Mouse (Mus musculus) CD4-positive, CD25-positive, alpha-beta regulatory T cell, adult 2 months (primary cell): ENCODE data around the gene Gm13128.
"Not testable (repeated sequence)": the region's sequence is repeated elsewhere in the genome, so short reads cannot be mapped to it uniquely, and the experiment has no call there.

Experiments
- DNase-seq: peaks from one replicate; pipeline ENCODE4 v3.0.0-alpha.2; 2012; ENCODE audit warnings: low read depth, low spot score

Gm13128 gene

DNA sequence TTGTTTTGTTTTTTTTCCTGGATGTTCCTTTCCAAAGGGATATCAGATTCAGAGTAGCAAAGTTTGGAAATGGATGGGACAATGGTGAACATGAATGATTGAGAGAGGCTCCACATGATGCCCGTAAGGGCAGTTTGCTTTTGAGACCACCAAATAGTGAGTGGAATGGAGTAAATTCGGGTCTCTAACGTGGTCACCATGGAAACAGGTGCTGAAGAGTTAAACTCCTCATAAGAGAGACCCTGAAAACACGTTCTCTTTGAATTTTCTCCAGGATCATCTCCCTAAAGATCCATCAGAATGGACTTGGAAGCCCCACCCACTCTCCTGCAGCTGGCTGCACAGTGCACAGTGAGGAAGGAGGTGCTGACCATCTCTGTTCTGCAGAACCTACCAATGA lies at the start of gene Gm13128:
Gene Gm13128 (plus strand): TSS at position 301 of the 400 bp plus-strand sequence.
- not testable (repeated sequence) for DNase-seq

DNA sequence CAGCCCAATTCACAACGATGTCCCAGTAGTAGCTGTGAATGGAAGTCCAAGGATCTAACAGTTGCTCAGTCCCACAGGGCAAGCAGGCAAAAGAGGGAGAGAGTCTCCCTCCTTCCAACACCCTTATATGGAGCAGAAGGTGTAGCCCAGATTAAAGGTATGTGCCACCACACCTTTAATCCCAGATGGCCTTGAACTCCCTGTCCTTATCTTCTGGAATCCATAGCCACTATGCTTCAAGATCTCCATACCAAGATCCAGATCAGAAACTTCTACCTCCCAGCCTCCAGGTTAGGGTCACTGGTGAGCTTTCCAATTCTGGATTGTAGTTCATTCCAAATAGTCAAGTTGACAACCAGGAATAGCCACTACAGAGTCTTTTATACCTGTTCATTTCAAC lies 49.7 kb upstream of the Gm13128 start, which contains the start of gene Pramel5:
Gene Pramel5 (minus strand): TSS at position 101 of the 400 bp plus-strand sequence.
- DNase-seq, result not testable (repeated sequence)

DNA sequence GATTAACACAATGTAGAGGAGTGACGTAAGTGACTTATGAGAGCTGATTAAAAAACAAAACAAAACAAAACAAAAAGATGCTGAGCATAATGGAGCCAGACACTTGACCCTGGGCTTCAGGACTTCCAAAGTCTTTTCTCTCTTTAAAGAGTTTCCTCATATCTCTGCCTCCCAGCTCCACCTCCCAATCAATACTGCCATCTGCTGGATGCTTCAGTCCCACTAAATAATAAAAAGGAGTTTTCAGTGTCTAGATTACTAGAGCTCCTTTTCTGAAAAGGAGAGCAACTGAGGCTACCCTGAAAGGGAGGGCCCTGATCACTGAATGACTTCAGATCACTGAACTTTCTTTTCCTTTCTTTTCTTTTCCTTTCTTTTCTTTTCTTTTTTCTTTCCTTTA lies 30.6 kb upstream of the Gm13128 start:
- DNase-seq, result not testable (repeated sequence)

DNA sequence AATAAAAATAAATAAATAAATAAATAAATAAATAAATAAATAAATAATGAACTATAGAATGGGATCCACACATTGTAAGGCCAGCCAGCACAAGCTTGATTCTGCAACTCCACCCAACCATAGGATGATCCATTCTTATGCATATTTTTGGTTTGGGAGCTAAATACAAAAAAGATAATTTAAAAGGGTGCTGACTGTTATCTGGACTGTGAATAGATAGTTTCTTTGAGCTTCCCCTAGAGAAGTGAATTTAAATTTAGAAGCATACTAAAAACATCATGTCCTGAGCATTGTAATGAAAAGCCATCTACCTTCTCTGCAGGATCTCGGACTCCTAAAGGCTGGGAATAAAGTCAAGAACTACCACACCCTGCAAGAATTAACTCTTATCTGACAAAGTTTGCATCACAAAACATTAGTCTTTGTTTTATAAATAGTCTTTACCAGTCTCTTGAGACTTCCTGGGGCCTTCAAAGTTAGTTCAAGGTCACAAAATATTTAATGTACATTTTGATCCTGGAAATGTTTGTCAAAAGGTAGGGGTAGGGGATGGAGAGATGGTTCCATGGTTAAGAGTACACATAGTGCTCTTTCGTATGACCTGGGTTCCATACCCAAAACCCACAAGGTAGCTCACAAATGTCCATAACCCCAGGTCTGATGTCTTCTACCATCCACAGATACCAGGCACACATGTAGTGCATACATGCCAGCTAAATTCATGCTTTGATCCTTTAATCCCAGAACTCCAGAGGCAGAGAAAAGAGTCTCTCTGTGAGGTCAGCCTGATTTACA lies 17.2 kb upstream of the Gm13128 start:
- DNase-seq, result not testable (repeated sequence)

DNA sequence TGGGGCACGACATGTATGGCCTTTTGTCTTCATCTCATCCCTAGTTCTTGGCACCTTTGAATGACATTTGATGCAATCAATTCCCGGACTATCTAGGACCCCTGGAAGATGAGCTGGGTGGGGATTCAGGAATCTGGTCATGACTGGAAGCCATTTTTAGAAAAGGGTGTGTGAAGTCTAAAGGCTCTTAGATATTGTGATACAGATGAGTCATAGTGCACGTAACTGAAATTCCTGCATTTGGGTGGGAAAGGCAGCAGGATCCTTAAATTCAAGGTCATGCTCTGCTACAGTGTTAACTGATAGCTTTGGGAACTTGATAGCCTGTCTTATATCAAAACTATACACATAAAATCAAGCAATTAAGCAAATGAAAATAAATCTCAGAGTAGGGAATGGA lies 5.8 kb downstream of the Gm13128 start:
- not testable (repeated sequence) for DNase-seq

DNA sequence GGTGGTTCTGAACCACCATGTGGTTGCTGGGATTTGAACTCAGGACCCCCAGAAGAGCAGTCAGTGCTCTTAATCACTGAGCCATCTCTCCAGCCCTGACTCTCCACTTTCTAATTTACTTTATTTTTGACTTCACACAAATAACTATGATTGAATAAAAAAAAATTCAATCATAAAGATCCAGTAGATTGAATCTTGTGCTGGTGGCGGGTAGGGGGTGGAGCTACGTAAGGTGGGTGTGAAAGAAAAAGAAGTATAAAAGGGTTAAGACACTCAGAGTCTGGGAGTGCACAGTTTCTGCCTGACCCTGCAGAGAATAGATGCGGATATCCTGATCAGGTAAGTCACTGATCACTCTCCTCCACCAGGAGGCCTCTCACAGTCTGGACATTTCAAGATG lies 27.6 kb downstream of the Gm13128 start, which contains the start of gene Gm13119:
Gene Gm13119 (plus strand): TSS at position 301 of the 400 bp plus-strand sequence.
- DNase-seq, result not testable (repeated sequence)

DNA sequence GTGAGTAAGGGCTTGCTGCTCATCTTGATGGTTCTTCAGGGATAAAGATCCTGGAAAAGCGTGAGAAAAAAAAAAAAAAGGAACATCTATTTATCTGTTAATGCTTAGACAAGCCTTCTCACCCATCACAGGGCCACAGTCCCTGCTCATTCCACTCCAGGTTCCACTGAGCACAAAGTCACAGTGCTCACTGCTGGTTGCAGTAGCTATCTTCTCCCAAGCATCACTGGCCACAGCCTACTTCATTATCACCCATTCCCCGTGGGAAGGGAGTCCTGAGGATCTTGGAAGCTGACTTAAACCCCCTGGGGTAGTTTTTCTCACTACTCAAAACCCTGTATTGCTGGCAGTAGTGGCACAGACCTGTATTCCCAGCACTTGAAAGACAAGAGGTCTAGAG lies 47.9 kb downstream of the Gm13128 start, which contains the start of gene Pramef20:
Gene Pramef20 (minus strand): TSS at position 23 of the 400 bp plus-strand sequence.
- DNase-seq, result no peak
